Mouse (Mus musculus): ENCODE measurements at regions not wholly inside any gene's neighbourhood (a gene's known extent, or its start where the extent isn't known, plus 50 kb on each side); places are given as distances from the start of the nearest gene placed in this dataset.

- no peak for DNase-seq (ENCODE audit: extremely low read depth, low read depth)
Measured at GRCm38 (mm10) chr12:92509494-92509893, 660.5 kb upstream of the Sel1l start.

DNA sequence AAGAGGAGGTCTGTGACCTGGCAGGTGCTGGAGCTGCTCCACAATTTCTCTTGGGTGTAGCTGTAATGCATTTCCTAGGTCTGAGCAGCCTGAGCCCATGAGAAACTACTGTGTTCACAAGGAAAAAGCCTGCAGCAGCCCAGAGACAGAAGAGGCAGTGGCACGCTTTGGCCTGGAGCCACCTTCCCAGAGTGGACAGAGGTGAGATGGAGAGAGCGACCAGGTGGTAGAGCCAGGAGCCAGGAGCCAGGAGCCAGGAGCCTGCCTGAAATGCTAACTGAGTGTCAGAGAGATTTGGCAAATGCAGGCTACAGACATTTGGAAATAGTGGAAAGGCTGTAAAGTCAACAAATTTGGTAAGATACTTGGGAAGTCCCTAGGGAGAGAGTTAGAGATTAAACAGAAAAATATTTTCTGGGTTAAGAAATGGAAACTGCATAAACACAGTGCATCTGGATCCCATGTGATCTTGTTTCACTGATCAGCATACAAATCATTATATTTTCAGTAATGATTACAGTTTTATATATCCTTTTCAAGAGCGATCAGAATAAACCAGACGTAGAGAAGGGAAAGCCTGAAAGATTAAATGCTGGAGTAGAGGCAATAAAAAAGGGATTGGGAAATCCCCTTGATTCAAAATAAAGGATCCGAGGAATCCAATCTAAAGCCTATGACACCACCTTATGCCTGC, 660.0 kb upstream of the Sel1l start:
- DNase-seq (ENCODE audit: extremely low read depth, low read depth) = no peak

GRCm38 (mm10) chr12:92483984-92484383, 635.0 kb upstream of the Sel1l start:
- DNase-seq (ENCODE audit: extremely low read depth, low read depth) = no peak

GRCm38 (mm10) chr12:92474293-92475062, 625.5 kb upstream of the Sel1l start:
- no peak for DNase-seq (ENCODE audit: extremely low read depth, low read depth)

GRCm38 (mm10) chr12:92451110-92451818, 602.3 kb upstream of the Sel1l start:
- DNase-seq (ENCODE audit: extremely low read depth, low read depth) = no peak

DNA sequence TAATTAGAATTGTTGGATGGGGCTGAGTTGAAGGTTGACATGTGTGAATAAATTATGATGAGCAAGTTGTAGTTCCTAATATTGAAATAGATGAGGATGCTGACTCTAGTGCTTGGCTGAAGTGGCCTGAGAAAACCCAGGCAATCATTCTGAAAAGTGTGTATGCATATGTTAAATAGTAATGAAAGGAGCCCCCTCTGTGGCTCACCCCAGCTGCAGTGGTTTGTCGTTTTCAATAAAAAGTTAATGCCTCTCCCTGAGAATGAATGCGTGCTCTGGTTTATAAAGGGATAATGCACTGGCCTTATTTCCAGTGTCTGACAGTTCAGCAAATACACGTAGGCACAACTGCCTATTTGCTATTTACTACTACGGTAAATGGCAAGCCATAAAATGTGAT, 569.5 kb upstream of the Sel1l start:
- DNase-seq (ENCODE audit: extremely low read depth, low read depth) = no peak

DNA sequence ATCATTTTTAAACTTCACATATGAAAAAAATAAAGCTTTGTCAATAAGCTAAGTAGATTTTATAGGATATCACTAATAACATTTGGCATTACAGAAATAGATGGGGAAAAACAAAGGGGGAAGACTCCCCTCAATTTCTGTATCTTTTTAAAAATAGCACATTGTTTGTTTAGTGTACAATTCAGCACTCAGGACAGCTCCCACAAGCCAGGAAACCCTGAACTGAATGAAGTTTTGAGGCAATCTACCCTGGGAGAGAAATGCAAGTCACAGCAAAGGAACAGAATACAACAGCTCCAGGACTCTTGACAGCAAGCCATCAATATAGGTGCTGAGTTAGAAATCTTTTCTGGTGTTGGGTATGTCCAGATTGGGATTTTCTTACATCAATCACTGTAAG, 556.5 kb upstream of the Sel1l start:
- no peak for DNase-seq (ENCODE audit: extremely low read depth, low read depth)

GRCm38 (mm10) chr12:92400987-92401386, 552.0 kb upstream of the Sel1l start:
- no peak for DNase-seq (ENCODE audit: extremely low read depth, low read depth)

- no peak for DNase-seq (ENCODE audit: extremely low read depth, low read depth)
Measured at GRCm38 (mm10) chr12:92386195-92386594, 537.2 kb upstream of the Sel1l start.

DNA sequence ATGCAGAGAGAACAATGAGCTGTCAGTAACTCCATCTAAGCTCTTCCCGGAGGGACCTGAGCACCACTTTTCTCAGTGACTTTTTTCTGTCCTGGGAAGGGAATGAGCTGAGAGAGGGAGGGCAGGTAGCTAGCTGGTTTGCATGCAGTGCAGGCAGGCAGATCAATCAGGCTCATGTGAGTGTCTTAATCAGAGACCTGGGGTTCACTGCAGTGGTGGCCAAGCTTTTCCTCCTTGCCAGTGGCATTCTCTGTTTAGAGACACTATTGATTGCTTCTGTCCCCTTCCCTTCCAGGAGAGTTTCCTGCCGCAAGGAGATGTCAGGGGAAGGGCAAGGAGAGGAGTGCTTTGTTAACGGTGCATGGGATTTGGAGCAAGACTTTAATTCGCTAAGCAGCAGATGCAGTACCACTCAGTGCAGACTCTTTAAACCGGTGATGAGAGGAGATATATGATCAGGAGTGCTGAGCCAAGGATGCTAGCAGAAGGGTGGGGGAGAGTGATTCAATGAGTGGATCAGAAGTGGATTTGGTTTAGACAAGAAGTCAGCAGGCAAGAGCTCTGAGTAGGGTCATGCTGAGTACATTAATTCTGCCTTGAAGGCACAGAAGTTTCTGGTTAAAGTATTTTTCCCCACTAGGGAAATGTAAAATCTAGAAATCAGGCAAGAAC, 535.4 kb upstream of the Sel1l start:
- no peak for DNase-seq (ENCODE audit: extremely low read depth, low read depth)

DNA sequence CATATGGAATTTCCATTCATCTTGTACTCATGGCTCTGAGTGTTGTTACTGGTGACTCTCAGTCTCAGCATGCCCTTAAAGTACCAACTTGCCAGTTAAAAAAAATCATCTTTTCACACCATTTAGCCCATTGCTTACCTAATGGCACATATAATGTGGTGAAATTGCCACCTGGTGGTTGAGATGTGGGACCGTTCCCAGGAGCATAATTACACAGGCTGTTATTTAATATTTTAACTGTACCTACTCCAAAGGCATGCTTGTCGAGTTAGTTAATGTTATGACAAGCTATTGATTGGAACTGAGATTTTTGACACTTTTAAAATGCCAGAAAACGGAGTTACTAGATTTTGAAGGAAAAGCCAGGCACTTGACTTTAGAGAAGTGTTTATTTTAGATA, 530.2 kb upstream of the Sel1l start:
- DNase-seq (ENCODE audit: extremely low read depth, low read depth) = no peak

GRCm38 (mm10) chr12:92365926-92366325, 517.0 kb upstream of the Sel1l start:
- no peak for DNase-seq (ENCODE audit: extremely low read depth, low read depth)

DNA sequence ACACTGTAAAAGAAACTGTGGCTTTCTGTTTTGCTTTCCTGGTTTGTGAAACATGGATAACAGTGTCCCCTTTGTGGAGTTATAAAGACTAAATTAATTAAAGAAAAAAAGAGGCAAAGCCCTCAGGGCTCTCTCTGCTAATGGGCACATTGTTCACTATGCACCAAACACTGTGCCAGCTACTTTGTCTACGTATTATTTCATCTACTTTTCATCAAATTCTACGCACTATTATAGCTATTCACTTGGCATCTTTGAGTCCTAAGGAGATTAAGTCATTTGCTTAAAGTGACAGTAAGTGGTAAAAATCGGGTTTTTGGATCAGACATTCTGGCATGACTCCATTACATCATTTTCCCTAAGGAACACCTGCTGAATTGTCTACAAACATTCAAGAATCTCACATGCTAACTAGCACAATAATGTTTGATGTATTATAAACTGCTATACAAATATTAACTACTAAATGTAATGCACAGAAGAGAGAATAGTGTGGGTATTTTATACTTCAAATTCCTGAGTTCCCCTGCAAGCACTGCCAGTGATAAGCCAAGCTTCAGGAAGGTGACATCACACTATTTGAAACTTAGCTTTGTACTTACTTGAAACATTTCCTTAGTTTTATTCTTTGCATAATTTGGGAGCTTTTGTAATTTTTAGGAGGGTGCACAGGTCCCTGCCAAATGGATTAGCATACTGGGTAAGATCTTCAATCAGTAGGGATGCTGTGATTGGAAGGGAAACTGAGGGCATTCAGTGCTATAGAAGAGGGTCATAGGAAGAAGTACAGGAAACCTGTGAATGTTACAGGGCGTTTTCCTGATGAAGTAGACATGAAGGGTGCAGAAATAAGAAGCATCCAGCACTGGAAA, 504.7 kb upstream of the Sel1l start:
- DNase-seq (ENCODE audit: extremely low read depth, low read depth) = no peak

- no peak for DNase-seq (ENCODE audit: extremely low read depth, low read depth)
Measured at GRCm38 (mm10) chr12:92318241-92318640, 469.3 kb upstream of the Sel1l start.

DNA sequence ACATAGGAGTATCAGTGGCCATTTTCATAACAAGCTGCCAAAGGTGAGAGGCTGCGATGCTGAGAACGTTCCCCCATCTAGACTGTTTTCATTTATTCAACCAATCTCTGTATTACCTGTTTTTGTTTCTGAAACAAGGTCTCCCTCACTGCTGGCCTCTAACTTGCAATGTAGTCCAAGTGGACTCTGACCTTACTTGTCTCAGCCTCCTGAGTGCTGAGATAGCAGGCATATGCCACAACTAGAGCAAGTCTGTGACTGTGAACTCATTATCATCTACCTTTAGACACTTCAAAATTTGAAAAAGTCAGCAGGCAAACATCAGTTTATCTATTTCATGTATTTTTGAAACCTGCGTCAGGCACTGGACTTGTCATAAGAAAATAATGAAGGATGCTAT, 468.7 kb upstream of the Sel1l start:
- DNase-seq (ENCODE audit: extremely low read depth, low read depth) = no peak

DNA sequence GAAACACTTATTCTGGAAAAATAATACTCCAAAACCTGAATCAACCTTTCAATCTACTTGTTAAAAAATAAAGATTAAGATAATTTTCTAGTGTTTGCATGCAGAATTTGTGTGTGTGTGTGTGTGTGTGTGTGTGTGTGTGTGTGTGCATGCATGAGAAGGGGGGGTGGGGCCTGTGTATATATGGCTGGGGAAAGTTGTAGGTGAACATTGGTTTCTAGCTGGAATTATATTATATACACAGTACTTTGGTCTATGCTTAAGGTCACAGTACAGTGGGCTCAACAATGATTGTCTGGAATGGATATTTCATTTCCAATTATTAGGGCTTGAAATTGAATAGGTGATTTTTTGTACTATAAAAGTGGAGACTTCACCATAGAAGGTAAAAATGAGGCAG, 467.3 kb upstream of the Sel1l start:
- DNase-seq (ENCODE audit: extremely low read depth, low read depth) = no peak

GRCm38 (mm10) chr12:92315820-92316219, 466.9 kb upstream of the Sel1l start:
- DNase-seq (ENCODE audit: extremely low read depth, low read depth) = no peak

DNA sequence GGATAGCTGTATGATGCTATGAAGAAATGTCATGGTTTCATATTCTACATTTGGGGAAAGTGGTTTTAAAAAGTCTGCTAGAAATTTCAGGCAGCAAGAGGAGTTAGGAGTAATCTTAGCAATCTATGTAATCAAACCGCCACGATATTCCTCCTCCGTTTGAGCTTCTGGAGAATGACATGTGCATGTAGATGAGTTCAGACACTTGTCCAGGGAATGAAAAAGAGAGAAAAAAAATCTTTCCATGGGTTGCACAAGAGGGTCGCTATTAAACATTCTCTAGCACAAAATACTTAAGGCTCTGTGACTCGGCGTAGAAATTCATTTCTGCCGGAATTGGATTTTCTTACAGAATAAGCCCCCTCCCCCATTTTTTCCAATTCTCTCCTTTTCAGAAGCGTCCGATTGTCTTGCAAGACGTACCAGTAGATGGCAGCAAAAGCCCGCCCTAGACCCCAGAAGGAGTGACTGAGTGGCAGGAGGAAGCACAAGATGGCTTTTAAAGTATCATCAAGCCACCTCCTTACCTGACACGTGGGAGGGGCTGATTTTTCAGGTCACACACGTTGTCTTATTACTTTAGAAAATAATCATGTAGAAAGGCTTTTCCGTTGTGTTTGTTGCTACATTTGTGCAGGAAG, 454.1 kb upstream of the Sel1l start:
- peak; percentile 6 for DNase-seq (ENCODE audit: extremely low read depth, low read depth)

- DNase-seq (ENCODE audit: extremely low read depth, low read depth) = no peak
Measured at GRCm38 (mm10) chr12:92294887-92295286, 445.9 kb upstream of the Sel1l start.

- no peak for DNase-seq (ENCODE audit: extremely low read depth, low read depth)
Measured at GRCm38 (mm10) chr12:92293341-92293720, 444.4 kb upstream of the Sel1l start.
